Mouse (Mus musculus) heart, adult 11 months (tissue): ENCODE results near the gene Imp4.

Experiments used
- DNase-seq: peaks from one replicate; pipeline ENCODE4 v3.0.0; 2022

The Imp4 gene

DNA sequence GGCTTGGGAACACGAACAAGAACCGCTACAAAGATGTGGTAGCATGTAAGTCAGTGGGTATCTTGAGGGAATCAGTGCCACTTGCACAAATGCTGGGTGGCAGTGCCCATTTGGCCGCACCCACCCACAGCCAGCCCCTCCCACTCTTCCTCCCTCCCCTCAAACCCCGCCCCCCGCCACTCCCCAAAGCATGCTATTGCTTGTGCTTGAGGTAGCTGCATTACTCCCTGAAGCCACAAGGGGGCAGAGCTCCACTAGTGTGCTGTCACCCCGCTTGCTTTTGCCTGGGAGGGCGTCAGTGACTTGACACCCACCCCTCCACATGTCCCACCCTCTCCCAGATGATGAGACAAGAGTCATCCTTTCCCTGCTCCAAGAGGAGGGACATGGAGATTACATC lies 23.1 kb downstream of the Imp4 start:
- peak; percentile 96 for DNase-seq

DNA sequence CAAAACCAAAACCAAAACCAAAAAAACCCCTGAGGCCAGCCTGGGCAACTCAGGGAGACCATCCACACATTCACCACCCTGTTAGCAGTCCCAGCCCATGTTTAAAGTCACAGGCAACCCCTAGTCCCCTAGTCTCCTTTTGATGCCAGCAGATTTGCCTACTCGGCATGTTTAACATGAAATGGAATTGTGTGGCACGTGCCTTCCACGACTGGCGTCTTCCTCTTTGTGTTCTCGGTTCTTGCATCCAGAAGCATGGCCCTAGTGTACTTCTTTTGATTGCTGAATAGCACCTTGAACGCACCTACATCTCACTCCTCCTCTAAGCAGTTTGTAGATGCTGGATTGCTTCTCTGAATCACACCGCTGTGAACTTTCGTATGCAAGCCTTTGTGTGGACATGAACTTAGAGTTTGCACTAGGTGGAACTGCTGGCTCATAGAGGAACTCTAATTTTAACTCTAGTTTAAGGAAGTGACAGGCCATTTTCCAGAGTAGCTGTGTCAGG lies 24.7 kb downstream of the Imp4 start:
- DNase-seq, result peak; percentile 95

DNA sequence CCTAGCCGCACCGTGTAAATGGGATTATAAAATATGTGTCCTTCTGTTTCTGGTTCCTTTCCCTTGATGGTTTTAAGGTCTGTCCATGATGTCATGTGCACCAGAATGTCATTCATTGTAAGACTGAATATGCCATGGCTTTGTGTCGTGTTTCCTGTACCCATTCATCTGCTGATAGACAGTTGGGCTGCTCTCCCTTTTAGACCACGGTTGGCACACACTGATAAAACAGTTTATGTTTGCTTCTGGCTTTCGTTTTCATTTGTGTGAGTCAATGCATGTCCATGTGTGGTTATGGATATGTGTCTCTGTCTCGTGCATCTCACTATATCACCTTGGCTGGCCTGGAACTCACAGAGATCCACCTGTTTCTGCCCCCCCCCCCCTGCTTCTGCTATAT lies 25.8 kb downstream of the Imp4 start:
- no peak for DNase-seq

DNA sequence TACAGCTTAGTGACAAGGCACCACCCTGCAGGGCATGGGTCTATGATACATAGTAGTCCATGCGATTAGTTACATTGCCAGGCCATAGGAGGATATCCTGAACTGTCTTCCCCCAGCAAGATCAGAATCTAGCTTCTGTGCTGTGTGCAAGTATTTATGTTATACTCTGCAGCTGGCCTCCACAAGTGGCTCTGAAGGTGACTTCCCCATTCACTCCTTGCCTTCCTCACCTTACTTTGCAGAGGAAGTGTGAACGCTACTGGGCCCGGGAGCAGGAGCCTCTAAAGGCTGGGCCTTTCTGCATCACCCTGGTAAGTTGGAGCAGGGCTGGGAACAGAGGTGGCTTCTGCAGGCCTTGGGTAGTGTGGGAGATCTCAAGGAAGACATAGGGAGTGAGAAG lies 28.4 kb downstream of the Imp4 start:
- no peak for DNase-seq

DNA sequence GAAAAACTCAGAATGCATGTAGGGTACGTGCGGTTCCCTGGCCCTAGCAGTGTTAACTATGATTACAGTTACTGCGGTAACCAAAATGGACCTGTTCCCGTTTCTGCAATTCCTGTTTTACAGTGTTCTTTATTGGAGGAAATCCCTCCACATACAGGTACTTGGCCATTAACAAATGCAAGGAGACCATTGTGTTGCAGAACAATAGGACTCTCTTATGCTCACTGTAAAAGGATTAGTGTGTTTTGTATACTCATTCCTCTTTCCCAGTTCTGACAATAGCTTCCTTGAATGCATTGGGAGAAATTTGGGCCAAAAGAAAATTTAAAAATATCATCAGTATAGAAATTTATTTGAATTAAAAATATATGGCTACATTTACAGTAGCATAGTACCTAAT lies 28.8 kb downstream of the Imp4 start:
- no peak for DNase-seq

DNA sequence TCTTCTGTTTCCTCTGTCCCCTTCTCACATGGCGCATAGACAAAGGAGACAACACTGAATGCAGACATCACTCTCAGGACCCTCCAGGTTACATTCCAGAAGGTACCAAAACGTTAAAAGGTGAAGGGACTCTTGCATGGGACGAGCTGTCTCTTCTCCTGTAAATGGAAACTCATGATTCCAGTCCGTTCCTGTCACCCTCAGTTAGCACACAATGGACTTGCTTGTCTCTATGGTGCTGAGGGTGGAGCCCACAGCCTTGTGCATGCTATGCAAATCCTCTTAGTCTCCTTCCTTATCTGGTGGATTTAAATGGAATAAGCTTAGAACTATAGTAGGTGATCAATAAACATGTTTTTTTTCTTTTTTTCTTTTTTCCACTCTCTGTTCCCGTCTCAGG lies 30.1 kb downstream of the Imp4 start:
- no peak for DNase-seq

DNA sequence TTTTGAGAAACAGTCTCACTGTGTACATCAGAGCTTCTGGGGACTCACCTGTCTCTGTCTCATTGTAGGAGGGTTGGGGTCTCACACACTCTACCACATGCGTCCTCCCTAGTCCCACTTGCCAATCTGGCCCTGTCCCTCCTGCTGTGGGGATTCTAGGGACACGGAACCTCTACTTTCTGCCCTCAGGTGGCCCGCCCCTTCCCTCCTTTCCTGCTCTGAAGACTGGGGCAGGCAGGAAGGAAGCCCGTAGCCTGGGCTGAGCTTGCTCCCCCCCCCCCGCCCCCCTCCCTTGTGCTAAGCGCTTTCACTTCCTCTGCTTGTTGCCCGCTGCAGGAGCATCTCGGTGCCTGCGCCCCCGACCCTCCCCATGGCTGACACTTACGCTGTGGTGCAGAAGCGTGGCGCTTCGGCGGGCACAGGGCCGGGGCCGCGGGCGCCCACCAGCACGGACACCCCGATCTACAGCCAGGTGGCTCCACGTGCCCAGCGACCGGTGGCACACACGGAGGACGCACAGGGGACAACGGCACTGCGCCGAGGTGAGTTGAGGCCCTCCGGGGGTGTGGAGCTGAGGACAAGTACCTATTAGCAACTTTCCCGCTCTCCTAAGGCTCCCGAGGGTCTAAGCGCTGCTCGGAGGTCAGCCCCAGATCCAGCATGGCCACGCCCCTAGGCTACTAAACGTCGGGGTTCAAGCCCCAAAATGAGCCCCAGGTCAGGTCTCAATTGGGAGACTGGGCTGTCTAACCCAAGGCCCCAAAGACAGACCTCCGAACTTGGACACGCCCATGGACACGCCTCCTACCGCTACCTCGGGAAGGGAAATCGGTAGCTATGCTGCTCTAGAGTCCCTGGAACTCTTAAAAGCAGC lies 33.0 kb downstream of the Imp4 start:
- DNase-seq, result peak; percentile 97

DNA sequence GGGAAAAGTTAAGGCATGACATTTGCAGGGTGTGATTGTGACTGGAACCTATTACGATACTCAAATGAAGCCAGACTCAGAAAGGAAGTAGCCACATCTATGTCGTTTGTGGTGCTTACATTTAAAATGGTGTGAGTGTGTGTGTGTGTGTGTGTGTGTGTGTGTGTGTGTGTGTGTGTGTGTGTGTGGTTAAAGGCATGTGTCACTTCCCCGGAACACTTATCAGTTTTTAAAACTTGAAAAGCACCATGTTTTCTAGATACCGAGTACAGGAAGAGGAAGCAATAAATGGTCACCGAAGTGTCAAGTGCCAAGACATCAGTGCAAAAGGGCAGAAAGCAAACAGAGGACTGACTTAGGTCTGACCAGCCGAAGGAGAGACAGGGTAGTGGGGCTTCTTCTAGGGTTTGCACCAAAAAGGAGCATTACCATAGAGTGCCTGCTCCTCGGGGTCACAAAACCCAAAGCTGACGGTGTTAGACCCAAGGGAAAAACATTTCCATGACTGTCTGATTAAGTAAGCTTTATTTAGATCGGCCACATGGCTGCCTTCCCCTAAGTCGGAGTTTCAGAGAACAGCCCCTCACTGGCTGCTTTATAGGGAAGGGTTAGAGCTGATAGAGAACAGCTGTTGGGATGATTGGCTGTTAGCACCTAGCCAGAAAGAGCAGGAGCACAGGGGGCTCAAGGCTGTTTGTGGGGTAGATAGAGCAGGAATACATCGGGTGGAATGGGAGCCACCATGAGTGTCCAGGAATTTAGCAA lies 39.4 kb downstream of the Imp4 start:
- DNase-seq, result no peak

DNA sequence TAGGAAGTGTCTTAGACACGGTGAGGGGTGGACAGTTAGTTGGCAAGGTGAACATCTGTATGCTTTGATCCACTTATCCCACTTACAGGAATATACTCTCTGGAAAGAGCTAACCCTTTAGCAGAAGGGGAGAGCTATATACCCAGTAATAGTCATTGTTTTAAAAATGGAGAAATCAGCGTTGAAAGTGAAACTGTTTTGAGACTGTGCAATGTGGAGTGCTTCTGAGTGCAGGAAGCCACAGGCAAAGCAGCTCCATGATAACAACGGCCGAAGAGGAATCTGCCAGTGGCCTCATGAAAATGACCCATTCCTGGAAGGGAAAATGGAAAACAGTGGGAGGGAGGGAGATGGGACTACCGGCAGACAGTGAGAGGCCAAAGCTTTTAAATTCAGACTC lies 41.1 kb downstream of the Imp4 start:
- DNase-seq, result no peak

DNA sequence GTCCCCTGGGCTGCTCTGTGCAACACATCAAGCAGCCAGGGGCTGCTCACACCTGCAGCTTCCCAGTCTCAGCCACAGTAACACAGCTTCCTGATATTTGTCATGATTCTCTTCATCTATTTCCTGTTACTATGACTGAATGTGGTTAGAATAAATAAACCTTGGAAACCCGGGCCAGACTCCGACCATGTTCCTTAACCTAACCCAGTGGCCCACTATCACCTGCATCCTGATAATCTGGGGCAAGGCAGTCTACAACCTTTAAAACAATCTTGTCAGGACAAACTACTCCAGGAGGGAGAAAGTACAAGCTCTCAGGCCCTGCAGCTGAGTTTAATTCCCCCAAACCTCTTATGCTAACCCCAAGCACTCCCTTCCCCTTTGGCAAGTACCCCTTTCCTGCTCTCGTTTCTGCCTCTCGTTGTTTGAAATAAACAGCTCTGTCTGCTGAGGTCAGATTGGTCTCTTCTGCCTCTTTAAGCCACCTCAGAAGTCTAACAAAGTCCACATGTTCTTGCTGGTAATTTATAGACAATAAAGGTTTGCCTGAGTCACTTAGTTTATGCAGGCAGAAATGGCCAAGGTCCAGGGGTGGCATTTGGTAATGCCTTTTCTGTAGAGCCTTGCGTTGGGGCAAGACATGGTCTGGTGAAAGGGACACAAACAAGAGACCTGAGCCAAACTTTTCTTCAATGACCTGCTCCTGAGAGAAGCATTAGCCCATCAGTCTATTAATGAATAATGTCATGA lies 42.4 kb downstream of the Imp4 start:
- DNase-seq, result no peak

DNA sequence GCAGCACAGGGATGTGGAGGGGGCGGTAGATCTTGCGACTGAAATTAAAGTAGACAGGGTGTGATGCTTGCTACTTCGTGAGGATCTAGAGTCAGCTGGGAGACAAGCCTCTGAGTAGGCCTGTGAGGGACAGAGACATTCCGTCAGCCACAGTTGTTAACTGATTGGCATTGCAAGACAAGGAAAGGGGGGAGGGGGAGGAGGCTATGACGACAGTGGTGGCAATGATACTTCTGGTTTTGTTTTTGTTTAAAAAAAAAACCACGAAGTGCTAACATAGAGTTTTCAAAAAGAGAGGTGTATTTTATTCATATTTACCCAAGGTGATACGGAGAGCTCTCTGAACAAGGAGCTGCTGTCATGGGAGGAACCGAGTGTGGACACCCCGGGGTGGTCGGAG lies 44.8 kb downstream of the Imp4 start:
- DNase-seq, result no peak

DNA sequence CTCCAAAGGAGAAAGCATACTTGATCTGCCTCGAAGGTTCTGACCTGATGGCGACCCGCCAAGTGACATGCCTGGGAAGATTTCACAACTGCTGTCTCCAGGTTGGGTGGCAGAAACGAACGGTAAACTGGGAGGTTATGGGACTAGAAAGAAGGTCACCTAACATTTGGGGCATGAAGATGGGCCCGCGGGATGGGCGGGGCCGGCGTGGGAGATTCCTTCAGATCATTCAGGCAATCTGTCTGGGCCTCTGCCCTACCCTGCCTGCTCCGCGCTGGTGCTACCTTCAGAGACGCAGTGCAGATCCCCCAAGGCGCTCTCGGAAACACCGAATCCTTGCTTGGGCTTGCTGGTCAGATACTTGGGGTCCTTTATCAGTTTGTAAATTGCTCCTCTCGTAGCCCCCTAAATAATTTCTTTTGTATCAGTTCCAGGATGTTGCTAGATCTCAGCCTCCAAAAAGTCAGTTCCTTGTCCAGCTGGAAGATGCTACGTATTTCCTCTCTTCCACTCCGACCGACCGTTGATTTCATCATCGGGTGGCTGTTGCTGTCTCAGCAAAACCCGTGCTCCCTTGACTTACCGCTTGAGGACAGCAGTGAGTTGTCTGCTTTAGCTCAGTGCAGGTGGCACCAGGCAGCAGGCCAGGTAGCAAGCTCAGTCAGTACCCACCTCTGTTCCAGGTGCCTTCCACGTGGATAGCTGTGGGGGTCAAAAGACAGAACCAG lies 46.0 kb downstream of the Imp4 start:
- DNase-seq, result peak; percentile 97

DNA sequence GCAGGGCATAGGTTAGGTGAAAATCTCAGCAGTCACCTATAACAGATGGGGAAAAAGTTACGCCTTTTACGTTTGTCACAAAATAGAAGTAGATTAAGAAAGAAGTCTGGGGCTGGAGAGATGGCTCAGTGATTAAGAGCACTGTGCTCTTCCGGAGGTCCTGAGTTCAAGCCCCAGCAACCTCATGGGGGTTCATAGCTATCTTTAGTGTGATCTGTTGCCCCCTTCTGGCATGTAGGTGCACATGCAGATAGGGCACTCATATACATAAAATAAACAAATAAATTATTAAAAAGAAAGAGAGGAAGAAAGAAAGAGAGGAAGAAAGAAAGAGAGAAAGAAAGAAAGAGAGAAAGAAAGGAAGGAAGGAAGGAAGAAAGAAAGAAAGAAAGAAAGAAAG lies 47.7 kb downstream of the Imp4 start:
- DNase-seq, result no peak

DNA sequence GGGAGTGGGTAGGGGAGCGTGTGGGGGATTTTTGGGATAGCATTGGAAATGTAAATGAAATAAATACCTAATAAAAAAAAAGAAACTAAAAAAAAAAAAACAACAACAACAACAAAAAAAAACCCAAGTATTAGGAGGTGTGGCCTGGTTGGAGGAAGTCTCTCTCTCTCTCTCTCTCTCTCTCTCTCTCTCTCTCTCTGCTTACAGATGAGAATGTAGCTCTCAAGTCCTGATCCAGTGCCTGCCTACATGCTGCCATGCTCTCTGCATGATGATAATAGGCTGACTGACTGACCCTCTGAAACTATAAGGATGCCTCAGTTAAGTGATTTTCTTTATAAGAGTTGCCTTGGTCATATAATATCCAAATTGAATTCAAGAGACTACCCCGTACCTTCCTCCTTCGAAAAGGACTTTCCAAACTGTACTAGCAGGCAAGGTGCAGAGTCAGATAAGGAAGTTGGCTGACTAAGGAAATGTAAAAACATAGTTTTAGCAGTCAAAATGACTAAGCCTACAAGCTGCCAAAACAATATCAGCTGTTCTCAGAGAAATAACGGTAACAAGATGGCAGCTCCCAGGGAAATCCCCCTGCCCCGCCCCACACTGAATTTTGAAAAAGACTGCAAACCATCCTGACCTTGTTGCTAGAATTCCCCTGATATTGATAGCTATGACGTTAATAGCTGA lies 50.3 kb downstream of the Imp4 start:
- DNase-seq, result no peak

DNA sequence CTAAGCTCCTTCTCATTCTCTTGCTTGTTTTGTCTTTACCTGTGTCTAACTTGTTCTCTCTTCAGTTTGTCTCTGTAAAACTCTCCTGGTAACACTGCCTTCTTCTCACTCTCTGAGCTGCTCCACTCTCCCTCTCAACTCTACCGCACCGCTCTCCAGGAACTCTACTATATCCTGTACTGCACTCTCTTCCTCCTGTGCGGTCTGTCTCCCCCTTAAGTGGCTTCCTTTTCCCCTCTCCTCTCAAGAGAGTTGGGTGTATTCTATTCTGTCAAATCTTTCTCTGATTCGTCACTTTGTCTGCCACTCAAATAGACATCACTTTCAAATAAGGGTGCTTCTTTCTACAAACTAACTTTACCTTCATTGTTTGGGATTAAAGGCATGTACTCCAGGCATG lies 51.8 kb downstream of the Imp4 start:
- no peak for DNase-seq
